Mouse (Mus musculus): ENCODE measurements at regions not wholly inside any gene's neighbourhood (a gene's known extent, or its start where the extent isn't known, plus 50 kb on each side); places are given as distances from the start of the nearest gene placed in this dataset.

GRCm38 (mm10) chr14:76964046-76964445 lies 72.5 kb upstream of the Ccdc122 start:
- Histone ChIP-seq H3K9me3 (ENCODE audit: control insufficient read depth, low read length) (no peaks in the 10 kb centered on the region), H3K4me2 (replicated peaks; ENCODE audit: low read depth, low read length) (no peak overlapping the region), H3K9ac (ENCODE audit: low read depth, low read length) (no peak overlapping the region), H3K36me3 (ENCODE audit: control insufficient read depth, insufficient read depth, low read length) (no peaks in the 10 kb centered on the region), H3K4me1 (replicated peaks; ENCODE audit: control insufficient read depth, insufficient read depth, low read length) (no peaks in the 10 kb centered on the region), H3K27ac (ENCODE audit: low read depth, low read length) (no peak overlapping the region), H3K27me3 (ENCODE audit: control insufficient read depth, insufficient read depth, low read length) (no peaks in the 10 kb centered on the region), H3K4me3 (ENCODE audit: low read depth, low read length) (no peak overlapping the region)
- ATAC-seq (ENCODE audit: low FRiP score), result no peak
- DNase-seq (ENCODE audit: low spot score), result no peak
- WGBS, result 94% methylated on average over 5 of the region's 5 CpGs

DNA sequence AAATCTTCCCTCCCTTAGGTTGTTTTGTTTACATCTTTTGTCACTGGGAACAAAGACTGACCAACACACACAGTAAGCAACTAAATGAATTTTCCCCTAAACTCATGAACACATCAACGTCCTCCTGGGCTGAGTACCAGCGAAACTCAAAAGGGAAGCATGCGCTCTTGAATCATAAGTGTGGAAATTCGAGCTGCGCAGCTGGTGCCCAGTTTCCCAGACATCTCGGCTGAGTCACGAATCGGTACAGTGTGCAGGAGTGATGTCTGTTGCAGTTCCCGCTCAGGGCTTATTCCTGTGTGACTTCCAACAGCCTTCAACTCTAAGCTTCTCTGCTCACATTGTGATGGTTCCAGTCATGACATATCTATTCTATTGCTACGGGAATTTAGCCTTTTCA lies 77.7 kb upstream of the Ccdc122 start:
- Histone ChIP-seq H3K27me3 (ENCODE audit: control insufficient read depth, insufficient read depth, low read length) (no peaks in the 10 kb centered on the region), H3K4me2 (replicated peaks; ENCODE audit: low read depth, low read length) (no peak overlapping the region), H3K4me3 (ENCODE audit: low read depth, low read length) (no peak overlapping the region), H3K4me1 (replicated peaks; ENCODE audit: control insufficient read depth, insufficient read depth, low read length) (no peaks in the 10 kb centered on the region), H3K9me3 (ENCODE audit: control insufficient read depth, low read length) (no peaks in the 10 kb centered on the region), H3K27ac (ENCODE audit: low read depth, low read length) (no peak overlapping the region), H3K36me3 (ENCODE audit: control insufficient read depth, insufficient read depth, low read length) (no peaks in the 10 kb centered on the region), H3K9ac (ENCODE audit: low read depth, low read length) (no peak overlapping the region)
- 75% methylated on average over 10 of the region's 10 CpGs for WGBS
- DNase-seq (ENCODE audit: low spot score) (no peak), ATAC-seq (ENCODE audit: low FRiP score) (no peak)

DNA sequence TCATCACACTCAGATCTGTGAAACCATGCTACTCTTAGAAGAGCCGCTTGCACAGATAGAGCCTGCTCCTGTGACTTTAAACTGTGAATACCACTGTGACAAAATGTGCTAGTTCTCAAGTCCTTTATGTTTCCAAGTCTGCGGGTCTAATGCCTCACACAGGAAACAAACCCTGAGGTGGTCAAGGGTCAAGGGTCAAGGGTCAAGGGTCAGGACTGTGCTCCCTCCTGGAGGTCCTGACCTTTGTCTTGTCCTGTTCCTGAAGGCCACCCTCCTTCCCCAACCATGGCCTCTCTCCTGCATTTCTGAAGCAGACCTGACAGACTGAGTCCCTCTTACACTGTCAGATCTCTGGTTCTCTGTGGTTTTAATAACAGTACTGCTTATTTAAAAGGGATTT lies 79.4 kb upstream of the Ccdc122 start:
- H3K4me1 ChIP-seq (replicated peaks; ENCODE audit: control insufficient read depth, insufficient read depth, low read length), result no peaks in the 10 kb centered on the region
- no peak overlapping the region for H3K9ac ChIP-seq (ENCODE audit: low read depth, low read length)
- H3K36me3 ChIP-seq (ENCODE audit: control insufficient read depth, insufficient read depth, low read length), result no peaks in the 10 kb centered on the region
- no peak overlapping the region for H3K27ac ChIP-seq (ENCODE audit: low read depth, low read length)
- H3K27me3 ChIP-seq (ENCODE audit: control insufficient read depth, insufficient read depth, low read length), result no peaks in the 10 kb centered on the region
- no peak for ATAC-seq (ENCODE audit: low FRiP score)
- no peak overlapping the region for H3K4me2 ChIP-seq (replicated peaks; ENCODE audit: low read depth, low read length)
- no peak overlapping the region for H3K4me3 ChIP-seq (ENCODE audit: low read depth, low read length)
- DNase-seq (ENCODE audit: low spot score), result peak; percentile 11
- WGBS, result 30% methylated on average over 2 of the region's 2 CpGs
- no peaks in the 10 kb centered on the region for H3K9me3 ChIP-seq (ENCODE audit: control insufficient read depth, low read length)

DNA sequence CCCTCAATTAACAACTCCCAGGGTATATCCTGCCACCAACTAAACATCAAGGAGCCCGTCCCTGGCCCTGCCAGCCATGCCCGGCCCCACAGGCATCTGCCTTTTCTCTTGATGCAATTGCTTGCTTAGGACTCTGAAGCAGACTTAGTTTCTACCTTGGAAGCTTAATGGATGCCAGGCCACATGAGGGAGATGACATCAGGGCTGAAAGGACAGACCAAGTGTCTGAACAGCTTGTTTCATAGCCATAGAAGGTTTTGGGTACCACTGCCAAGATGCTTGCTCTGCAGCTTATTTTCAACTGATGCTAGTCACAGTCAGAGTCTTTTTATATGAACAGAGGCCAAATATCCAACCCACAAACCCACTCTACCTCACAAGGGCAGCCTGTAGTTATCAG lies 83.4 kb upstream of the Ccdc122 start:
- no peak overlapping the region for H3K4me3 ChIP-seq (ENCODE audit: low read depth, low read length)
- H3K4me1 ChIP-seq (replicated peaks; ENCODE audit: control insufficient read depth, insufficient read depth, low read length), result no peaks in the 10 kb centered on the region
- H3K9ac ChIP-seq (ENCODE audit: low read depth, low read length), result no peak overlapping the region
- ATAC-seq (ENCODE audit: low FRiP score) (no peak), DNase-seq (ENCODE audit: low spot score) (no peak)
- H3K9me3 ChIP-seq (ENCODE audit: control insufficient read depth, low read length), result no peaks in the 10 kb centered on the region
- H3K36me3 ChIP-seq (ENCODE audit: control insufficient read depth, insufficient read depth, low read length), result no peaks in the 10 kb centered on the region
- WGBS, result 87% methylated on average over 2 of the region's 2 CpGs
- no peak overlapping the region for H3K4me2 ChIP-seq (replicated peaks; ENCODE audit: low read depth, low read length)
- no peak overlapping the region for H3K27ac ChIP-seq (ENCODE audit: low read depth, low read length)
- no peaks in the 10 kb centered on the region for H3K27me3 ChIP-seq (ENCODE audit: control insufficient read depth, insufficient read depth, low read length)

- Histone ChIP-seq H3K27ac (ENCODE audit: low read depth, low read length) (no peak overlapping the region), H3K9ac (ENCODE audit: low read depth, low read length) (no peak overlapping the region), H3K4me3 (ENCODE audit: low read depth, low read length) (no peak overlapping the region), H3K27me3 (ENCODE audit: control insufficient read depth, insufficient read depth, low read length) (no peaks in the 10 kb centered on the region), H3K4me1 (replicated peaks; ENCODE audit: control insufficient read depth, insufficient read depth, low read length) (no peaks in the 10 kb centered on the region), H3K36me3 (ENCODE audit: control insufficient read depth, insufficient read depth, low read length) (no peaks in the 10 kb centered on the region), H3K9me3 (ENCODE audit: control insufficient read depth, low read length) (no peaks in the 10 kb centered on the region), H3K4me2 (replicated peaks; ENCODE audit: low read depth, low read length) (no peak overlapping the region)
- ATAC-seq (ENCODE audit: low FRiP score) (no peak), DNase-seq (ENCODE audit: low spot score) (no peak)
- WGBS, result 80% methylated on average over 4 of the region's 4 CpGs
Measured at GRCm38 (mm10) chr14:76951450-76951849, 85.1 kb upstream of the Ccdc122 start.

GRCm38 (mm10) chr14:76949388-76949787 lies 87.2 kb upstream of the Ccdc122 start:
- DNase-seq (ENCODE audit: low spot score), result no peak
- Histone ChIP-seq H3K4me1 (replicated peaks; ENCODE audit: control insufficient read depth, insufficient read depth, low read length) (no peaks in the 10 kb centered on the region), H3K27me3 (ENCODE audit: control insufficient read depth, insufficient read depth, low read length) (no peaks in the 10 kb centered on the region), H3K9ac (ENCODE audit: low read depth, low read length) (no peak overlapping the region), H3K4me2 (replicated peaks; ENCODE audit: low read depth, low read length) (no peak overlapping the region), H3K36me3 (ENCODE audit: control insufficient read depth, insufficient read depth, low read length) (no peaks in the 10 kb centered on the region), H3K9me3 (ENCODE audit: control insufficient read depth, low read length) (no peaks in the 10 kb centered on the region), H3K4me3 (ENCODE audit: low read depth, low read length) (no peak overlapping the region), H3K27ac (ENCODE audit: low read depth, low read length) (no peak overlapping the region)
- 86% methylated on average over 3 of the region's 3 CpGs for WGBS
- no peak for ATAC-seq (ENCODE audit: low FRiP score)

- H3K4me3 ChIP-seq (ENCODE audit: low read depth, low read length), result no peak overlapping the region
- no peak overlapping the region for H3K27ac ChIP-seq (ENCODE audit: low read depth, low read length)
- no peaks in the 10 kb centered on the region for H3K9me3 ChIP-seq (ENCODE audit: control insufficient read depth, low read length)
- ATAC-seq (ENCODE audit: low FRiP score), result no peak
- no peak overlapping the region for H3K4me2 ChIP-seq (replicated peaks; ENCODE audit: low read depth, low read length)
- H3K4me1 ChIP-seq (replicated peaks; ENCODE audit: control insufficient read depth, insufficient read depth, low read length), result no peaks in the 10 kb centered on the region
- no peak for DNase-seq (ENCODE audit: low spot score)
- no peaks in the 10 kb centered on the region for H3K27me3 ChIP-seq (ENCODE audit: control insufficient read depth, insufficient read depth, low read length)
- H3K36me3 ChIP-seq (ENCODE audit: control insufficient read depth, insufficient read depth, low read length), result no peaks in the 10 kb centered on the region
- WGBS, result 60% methylated on average over 3 of the region's 3 CpGs
- H3K9ac ChIP-seq (ENCODE audit: low read depth, low read length), result no peak overlapping the region
Measured at GRCm38 (mm10) chr14:76948948-76949347, 87.6 kb upstream of the Ccdc122 start.

GRCm38 (mm10) chr14:76948481-76948880 lies 88.1 kb upstream of the Ccdc122 start:
- Histone ChIP-seq H3K4me1 (replicated peaks; ENCODE audit: control insufficient read depth, insufficient read depth, low read length) (no peaks in the 10 kb centered on the region), H3K9ac (ENCODE audit: low read depth, low read length) (no peak overlapping the region), H3K9me3 (ENCODE audit: control insufficient read depth, low read length) (no peaks in the 10 kb centered on the region), H3K4me3 (ENCODE audit: low read depth, low read length) (no peak overlapping the region), H3K4me2 (replicated peaks; ENCODE audit: low read depth, low read length) (no peak overlapping the region), H3K27ac (ENCODE audit: low read depth, low read length) (no peak overlapping the region), H3K36me3 (ENCODE audit: control insufficient read depth, insufficient read depth, low read length) (no peaks in the 10 kb centered on the region), H3K27me3 (ENCODE audit: control insufficient read depth, insufficient read depth, low read length) (no peaks in the 10 kb centered on the region)
- peak; percentile 14 for DNase-seq (ENCODE audit: low spot score)
- no peak for ATAC-seq (ENCODE audit: low FRiP score)
- WGBS, result 67% methylated on average over 6 of the region's 6 CpGs

DNA sequence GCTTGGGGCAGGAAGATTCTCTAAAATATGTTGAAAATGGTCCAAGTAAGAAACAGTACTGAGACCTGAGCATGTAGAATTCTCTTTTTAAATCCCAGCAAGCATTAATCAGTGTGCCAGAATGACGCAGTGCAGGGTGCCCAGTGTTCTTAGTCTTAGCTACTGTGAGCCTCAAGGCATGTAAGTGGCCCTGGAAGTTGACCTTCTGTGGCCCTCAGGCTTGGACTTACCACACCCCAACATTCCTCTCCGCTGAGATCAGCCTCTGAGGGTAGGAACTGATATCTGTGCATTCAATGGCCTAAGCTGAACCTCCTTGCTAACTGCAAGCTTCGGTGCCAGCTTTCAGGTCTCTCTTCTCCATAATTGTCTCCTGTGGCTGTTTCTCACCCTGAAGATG lies 89.4 kb upstream of the Ccdc122 start:
- no peak overlapping the region for H3K27ac ChIP-seq (ENCODE audit: low read depth, low read length)
- H3K4me2 ChIP-seq (replicated peaks; ENCODE audit: low read depth, low read length), result no peak overlapping the region
- WGBS, result 76% methylated on average over 3 of the region's 3 CpGs
- no peak overlapping the region for H3K9ac ChIP-seq (ENCODE audit: low read depth, low read length)
- no peaks in the 10 kb centered on the region for H3K9me3 ChIP-seq (ENCODE audit: control insufficient read depth, low read length)
- ATAC-seq (ENCODE audit: low FRiP score) (no peak), DNase-seq (ENCODE audit: low spot score) (no peak)
- H3K4me3 ChIP-seq (ENCODE audit: low read depth, low read length), result no peak overlapping the region
- no peaks in the 10 kb centered on the region for H3K27me3 ChIP-seq (ENCODE audit: control insufficient read depth, insufficient read depth, low read length)
- H3K36me3 ChIP-seq (ENCODE audit: control insufficient read depth, insufficient read depth, low read length), result no peaks in the 10 kb centered on the region
- H3K4me1 ChIP-seq (replicated peaks; ENCODE audit: control insufficient read depth, insufficient read depth, low read length), result no peaks in the 10 kb centered on the region
